Mouse (Mus musculus): ENCODE measurements around the gene Rap1gap.

Rap1gap gene

GRCm38 (mm10) chr4:137664433-137664979, at the start of gene Rap1gap:
TSS of gene Rap1gap (plus strand) at chr4:137664726.
- peak; percentile 31 to 45 for DNase-seq

DNA sequence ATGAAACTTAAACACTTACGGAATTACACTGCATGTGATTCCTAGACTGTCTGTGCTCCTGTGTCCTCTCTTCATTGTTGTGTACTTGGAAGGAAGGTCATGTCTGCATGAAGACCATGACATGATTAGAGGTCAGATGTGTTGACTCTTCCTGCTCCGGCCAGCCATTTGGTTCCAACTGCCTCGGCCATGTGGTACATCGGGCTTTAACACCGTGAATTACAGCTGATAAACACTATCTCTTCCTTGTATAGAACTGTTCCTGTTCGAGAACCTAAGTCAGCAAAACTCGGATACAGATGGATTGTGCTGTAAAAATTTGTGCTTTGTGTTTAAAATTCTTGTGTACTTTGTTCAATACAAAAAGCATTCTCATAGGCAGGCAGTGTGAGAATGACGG, 41.7 kb upstream of the Rap1gap start:
- DNase-seq = no peak

GRCm38 (mm10) chr4:137627476-137628235, 36.9 kb upstream of the Rap1gap start:
- no peak for DNase-seq

DNA sequence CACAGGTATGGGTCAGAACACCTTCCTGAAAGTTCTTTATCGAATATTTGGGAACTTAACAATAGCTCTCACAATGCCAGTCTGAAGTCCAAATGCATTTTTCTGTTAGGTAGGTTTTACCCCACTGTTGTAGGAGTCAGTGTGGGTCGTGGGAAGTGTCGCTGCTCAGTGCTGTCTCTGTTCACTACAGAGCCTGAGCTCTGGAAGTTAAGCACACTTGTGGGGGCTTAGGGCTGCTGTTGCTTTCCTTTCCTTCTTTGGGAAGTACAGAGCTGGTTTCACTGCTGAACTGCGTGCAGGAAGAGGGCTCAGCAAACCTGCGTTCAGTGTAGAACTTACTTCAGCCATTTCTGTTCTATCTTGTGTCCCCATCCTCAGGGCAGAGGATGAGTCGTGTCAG, 36.1 kb upstream of the Rap1gap start:
- no peak for DNase-seq

- DNase-seq = peak in 1 of 2 experiments; percentile 24
Measured at GRCm38 (mm10) chr4:137629354-137629753, 35.2 kb upstream of the Rap1gap start.

DNA sequence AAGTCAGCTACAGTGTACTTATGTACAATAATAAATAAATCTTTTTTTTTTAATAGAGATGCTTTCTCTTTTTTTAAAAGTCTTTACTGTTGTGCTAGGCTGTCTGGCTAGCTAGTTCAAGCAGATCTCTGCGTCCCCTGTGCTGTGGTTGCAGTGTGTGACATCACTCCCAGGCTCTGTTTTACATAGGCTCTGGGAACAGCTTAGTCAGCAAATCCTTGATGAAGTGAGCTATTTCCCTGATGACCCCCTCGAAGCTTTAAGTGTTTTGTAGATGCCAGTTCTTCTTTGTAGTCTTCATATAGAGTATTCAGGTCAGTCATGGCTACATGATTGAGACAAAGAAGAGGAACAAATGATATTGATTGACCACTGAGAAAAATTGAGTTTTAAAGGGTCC, 34.4 kb upstream of the Rap1gap start:
- DNase-seq = no peak

DNA sequence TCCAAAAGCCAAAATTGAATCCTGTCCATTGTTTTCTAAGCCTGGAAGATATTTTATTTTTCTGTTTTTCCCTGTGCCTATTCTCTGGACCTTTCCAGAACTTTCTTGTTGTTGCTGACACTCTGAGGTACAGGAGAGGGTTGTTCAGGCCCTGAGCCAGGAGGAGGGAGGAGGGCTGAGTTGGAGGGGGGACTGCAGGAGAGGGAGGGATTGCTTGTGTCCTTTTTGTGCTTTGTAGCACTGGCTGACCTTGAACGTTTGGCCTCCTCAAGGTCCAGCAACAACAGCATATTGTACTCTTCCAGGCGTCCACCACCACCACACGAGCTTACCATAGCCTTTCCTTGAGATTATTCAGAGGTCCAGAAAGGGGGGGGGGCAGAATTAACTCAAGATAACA, 32.9 kb upstream of the Rap1gap start:
- DNase-seq = no peak

- DNase-seq = no peak
Measured at GRCm38 (mm10) chr4:137633394-137633793, 31.1 kb upstream of the Rap1gap start.

DNA sequence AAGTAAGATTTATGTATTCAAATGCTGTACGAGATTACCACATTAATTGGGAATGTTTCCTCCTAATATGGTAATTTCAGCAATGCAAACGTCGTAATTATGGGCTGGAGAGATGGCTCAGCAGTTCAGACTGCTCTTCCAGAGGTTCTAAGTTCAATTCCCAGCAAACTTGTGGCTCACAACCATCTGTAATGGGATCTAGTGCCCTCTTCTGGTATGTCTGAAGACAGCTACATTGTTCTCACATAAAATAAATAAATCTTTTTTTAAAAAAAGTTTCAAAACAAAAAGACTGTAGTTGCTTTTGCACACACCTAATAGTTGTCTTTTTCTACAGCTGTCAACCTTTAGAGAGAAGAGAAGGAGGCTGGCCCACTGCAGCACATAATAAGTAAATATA, 27.9 kb upstream of the Rap1gap start:
- no peak for DNase-seq

DNA sequence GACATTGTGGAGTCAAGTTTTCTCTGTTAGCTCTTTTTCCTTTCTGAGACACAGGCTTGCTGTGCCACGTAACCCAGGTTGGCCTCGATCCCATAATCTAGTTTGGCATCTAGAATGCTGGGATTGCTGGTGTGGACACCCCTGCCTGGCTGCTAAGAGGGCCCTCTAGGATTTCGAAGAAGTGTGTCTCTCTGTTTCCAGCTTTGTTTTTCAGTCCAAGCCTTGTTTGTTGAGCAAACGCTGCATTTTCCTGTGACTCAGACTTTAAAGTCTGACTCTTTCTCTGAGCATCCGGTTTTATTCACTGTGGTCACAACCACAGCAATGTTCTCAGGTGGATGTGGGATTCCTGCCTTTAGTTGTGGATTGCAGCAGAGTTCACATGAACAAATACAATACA, 23.0 kb upstream of the Rap1gap start:
- DNase-seq = peak in 1 of 2 experiments; percentile 52

GRCm38 (mm10) chr4:137642101-137642500, 22.4 kb upstream of the Rap1gap start:
- no peak for DNase-seq

GRCm38 (mm10) chr4:137643459-137643858, 21.1 kb upstream of the Rap1gap start:
- no peak for DNase-seq

GRCm38 (mm10) chr4:137646262-137646661, 18.3 kb upstream of the Rap1gap start:
- no peak for DNase-seq

DNA sequence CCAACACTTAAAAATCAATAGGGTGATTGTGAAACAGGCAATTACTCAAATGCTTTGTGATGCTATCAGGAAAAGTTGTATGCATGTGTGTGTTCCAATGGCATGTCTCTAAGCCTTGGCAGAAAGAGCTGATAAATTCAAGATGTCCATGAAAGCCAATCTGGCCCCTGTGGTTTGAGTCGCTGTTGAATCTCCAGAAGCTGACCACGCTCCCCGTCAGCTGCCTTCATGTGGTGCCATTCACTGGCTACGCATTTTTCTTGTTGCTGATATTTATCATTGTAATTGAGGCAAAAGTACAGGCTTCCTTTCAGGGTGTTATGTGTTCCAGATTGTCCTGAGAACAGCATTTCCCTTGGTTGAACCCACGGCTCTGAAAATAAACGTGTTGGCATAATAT, 16.9 kb upstream of the Rap1gap start:
- DNase-seq = no peak

GRCm38 (mm10) chr4:137648230-137648629, 16.3 kb upstream of the Rap1gap start:
- no peak for DNase-seq

- DNase-seq = peak in 1 of 2 experiments; percentile 35
Measured at GRCm38 (mm10) chr4:137650912-137651311, 13.6 kb upstream of the Rap1gap start.

GRCm38 (mm10) chr4:137652835-137653346, 11.6 kb upstream of the Rap1gap start:
- DNase-seq = no peak

GRCm38 (mm10) chr4:137655241-137656031, 9.1 kb upstream of the Rap1gap start:
- no peak for DNase-seq

GRCm38 (mm10) chr4:137657674-137658073, 6.9 kb upstream of the Rap1gap start:
- no peak for DNase-seq

DNA sequence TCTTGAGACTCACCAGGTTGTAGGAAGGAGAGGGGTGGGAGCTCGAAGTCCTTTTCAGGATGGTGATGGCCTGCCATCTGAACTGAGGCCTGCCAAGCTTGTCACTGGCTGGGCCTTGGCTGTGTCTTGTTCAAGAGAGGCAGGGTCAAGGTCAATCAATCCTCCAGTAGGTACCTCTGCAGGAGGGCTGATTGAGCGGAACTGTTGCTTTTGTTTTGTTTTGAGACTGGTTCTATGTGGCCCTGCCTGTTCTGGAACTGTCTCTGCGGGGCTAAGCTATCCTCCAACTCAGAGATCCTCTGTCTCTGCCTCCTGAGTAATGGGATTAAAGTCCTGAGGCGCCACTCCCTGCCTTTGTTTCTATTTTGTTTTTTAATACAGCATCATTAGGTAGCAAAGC, 5.0 kb upstream of the Rap1gap start:
- DNase-seq = no peak

DNA sequence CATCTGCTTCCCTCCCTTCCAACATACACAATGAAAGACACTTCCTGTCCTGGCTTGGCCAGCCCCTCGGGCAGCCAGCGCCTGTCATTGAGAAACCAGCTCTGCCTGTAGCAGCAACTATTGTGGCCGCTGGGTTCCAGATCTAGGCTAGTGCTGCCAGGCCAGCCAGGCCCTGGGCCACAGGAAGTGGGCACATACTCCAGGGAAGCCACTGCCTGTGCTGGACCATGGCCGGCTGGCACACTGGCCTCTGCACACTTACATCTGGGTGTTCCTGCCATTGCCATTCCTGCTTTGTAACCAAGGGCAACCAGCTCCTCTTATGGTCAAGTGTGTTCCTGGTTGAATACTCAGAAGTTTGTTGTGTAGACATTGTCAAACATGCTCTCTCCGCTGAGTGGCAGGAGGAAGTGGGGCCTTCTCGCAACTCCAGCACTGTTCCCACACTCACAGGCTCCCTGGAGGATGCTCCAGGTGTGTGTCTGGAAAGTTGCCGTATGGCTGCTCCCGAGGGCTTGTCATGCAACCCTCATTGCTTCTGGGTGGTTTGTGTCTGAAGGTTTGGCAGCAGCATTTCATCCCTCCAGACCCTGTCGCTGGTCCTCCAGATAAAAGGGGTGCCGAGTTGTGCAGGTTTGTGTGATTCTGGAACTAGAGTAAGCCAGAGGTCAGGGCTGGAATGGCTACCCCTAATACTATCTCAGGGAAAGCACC, 4.0 kb upstream of the Rap1gap start:
- peak; percentile 86 to 91 for DNase-seq

DNA sequence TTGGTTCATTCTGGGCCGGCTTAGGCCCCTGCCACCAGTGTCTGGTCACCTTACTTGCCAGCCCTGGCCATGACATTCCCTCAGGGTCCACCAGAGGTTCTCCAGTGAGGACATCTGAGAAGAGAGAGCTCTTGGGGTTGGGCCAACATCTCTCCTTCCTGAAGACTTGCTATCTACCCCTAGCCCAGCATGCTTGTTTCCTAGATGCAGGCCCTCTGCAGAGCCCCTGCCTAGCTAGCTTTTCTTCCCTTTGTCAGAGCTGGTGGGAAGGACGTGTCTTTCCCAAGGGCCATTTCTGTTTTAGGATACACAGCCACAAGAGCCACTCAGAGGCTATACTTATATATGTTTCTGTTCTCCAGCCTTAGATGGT, 3.5 kb upstream of the Rap1gap start:
- no peak for DNase-seq

DNA sequence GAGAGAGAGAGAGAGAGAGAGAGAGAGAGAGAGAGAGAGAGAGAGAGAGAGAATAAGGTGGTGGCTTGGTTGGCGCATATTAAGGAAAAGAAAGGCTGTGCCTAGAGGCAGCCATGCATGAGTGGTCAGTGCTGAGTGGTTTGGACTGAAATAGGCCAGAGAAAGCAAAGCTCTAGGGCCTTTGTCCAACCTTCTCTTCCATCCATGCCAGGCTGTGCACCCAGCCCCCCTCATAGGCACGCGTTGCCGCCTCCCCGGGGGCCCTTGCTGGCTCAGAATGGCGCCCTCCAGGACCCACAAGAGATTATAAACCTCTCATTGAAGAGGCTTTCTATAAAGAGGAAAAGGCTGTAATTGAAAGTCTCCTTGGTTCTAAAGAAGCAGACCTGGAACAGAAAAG, 3.0 kb upstream of the Rap1gap start:
- DNase-seq = no peak
